Mouse (Mus musculus): ENCODE measurements around the gene Rnf17. TPM values are rescaled to one million over a fixed set of nuclear protein-coding genes. Genes with fewer than 3 reads are reported as not detected.

The Rnf17 gene
- polyA plus RNA-seq, 1 experiment, result not detected

DNA sequence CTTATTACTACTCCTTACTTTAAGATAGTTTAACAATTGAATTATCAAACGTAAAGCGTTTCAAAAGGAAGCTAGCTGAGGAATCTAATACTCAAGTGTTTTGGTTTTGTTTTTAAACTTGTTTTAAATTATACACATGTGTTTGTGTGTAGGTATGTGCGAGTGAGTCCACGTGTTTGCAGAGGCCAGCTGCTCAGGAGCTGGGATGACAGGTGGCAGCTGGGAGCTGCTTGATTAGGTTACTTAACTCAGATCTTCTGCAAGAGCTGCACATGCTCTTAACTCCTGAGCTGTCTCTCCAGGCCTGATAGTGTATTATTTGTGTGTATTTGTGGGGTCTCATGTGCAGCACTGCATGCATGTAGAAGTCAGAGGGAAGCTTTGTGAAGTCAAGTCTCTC lies 100.0 kb downstream of the Rnf17 start:
- WGBS, result 58% methylated on average over 4 of the region's 4 CpGs
- DNase-seq (ENCODE audit: low read depth, low spot score), result no peak

DNA sequence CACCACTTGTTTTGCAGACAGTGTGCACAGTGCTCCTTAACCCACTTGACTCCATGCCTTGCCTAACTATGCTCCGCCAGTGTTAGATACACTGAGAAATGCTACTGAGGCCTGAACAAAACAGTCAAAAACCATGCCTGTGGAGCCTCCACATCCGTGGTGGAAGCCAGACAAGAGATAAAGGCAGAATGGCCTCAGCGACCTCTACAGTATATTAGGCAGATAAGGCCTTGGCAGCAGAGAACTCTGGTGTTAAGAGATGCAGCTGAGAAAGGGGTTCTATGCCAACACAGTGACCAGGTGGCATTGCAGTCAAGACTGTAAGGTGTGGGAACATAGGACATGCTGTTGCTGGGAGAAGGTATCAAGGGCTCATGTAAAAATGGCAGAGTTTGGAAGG lies 104.4 kb downstream of the Rnf17 start:
- WGBS, result 65% methylated on average over 3 of the region's 3 CpGs
- no peak for DNase-seq (ENCODE audit: low read depth, low spot score)

DNA sequence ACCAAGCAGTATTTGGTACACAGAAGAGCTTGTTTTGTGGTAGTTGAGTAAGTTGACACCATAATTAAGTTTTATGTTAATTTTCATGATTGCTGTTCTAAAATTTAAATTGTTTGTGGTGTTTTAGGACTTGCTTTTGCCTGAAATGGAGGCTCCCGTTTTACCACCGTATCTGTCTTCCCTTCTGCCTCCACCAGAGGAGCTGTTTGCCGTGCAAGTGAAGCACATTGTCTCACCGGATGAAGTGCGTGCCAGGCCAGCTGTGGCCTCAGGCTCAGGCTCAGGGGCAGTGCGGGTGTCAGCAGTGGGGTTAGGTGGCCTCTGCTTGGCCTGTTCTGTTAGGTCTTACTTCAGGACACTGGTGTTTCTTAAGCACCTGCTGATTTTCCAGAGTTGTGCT lies 109.7 kb downstream of the Rnf17 start:
- 37% methylated on average over 6 of the region's 6 CpGs for WGBS
- DNase-seq (ENCODE audit: low read depth, low spot score), result no peak

DNA sequence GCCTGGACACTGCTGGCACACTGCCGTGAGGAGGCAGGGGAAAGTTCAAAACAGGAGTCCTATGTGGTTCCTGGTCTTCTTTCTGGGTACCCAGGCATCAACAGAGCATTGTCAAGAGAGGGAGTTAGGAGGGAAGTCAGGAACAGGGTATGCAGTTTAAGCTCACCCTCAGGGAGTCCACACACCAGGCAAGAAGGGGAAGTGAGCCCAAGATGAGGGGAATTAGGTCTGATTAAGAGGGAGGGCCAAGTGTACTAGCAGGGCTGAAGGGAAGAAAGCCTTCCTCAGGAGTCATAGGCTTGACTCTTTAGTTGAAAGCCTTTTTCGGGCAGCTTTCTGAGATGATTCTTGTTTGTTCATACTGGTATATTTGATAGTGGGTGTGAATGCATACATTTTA lies 112.4 kb downstream of the Rnf17 start:
- no peak for DNase-seq (ENCODE audit: low read depth, low spot score)
- WGBS, result 86% methylated on average over 2 of the region's 2 CpGs

DNA sequence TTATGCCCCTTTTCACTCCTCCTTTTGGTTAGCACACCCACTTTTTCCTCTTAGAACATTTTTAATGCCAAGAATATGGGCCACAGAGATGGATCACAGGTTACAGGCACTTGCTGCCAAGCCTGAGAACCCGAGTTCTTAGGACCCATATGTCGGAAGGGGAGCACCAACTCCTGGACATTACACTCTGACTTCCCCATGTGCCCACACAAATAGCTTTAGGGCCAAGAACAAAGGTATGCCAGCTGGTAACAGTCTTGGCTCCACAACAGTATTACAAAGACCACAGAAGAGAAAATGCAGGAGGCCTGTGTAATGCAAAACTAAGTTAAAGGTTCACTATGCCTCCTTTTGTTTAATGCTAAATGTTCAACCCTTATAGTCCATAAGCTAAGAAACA lies 128.4 kb downstream of the Rnf17 start:
- WGBS, result 86% methylated on average over 2 of the region's 2 CpGs
- DNase-seq (ENCODE audit: low read depth, low spot score), result no peak

DNA sequence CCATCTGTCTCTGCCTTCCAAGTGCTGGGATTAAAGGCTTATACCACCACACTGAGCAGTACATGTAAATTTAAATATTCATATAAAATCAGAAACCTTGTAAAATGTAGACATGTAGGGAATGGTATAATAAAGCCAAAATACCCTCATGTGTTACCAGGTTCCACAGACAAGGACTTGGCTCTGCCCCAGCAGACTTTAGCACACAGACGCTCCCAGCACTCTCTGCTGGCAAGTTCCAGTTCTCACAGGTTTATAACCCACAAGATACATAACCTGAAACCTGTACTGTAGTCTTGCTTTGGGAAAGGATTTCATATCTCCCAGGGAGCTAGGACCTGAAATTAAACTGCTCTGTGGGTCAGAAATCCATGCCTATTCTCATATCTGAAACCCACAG lies 142.6 kb downstream of the Rnf17 start:
- WGBS, result 29% methylated on average over 1 of the region's 1 CpGs
- DNase-seq (ENCODE audit: low read depth, low spot score), result peak; percentile 19

DNA sequence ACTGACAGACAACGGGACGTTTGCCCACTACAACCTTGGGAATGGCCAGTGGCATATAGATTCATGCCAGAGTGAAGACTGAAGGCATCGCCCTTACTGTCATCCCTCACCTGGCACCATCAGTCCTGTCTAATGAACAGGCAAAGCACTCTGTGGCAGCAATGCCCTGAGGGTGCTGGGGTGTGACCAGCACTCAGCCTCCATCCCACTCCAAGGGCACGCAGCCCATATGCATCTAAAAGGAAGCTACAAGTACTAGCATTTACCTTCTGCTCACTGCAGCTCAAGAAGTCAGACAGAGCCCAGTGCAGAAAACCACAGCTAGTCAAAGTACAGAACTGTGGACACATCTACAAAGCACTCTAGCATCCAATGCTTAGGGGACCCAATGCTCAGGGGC lies 143.1 kb downstream of the Rnf17 start:
- WGBS, result 87% methylated on average over 4 of the region's 4 CpGs
- no peak for DNase-seq (ENCODE audit: low read depth, low spot score)

DNA sequence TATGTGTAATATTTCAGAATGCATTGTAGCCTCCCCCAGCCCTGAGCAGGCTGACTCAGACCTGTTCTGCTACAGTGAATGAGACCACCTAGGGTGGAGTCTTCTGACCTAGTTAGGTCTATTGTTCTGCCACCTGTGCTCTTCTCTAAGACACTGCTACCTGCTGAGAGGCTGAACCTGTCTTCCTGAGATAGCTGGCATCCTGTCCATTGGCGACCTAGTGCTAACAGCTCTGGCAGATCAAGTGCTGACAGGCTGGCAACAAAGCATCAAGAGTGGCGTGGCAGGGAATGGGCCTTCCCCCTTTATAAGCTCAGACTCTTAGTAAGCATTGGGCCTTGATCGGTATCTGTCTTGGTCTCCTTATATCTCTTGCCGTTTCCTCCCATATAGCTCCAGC lies 148.6 kb downstream of the Rnf17 start:
- no peak for DNase-seq (ENCODE audit: low read depth, low spot score)
- WGBS, result 94% methylated on average over 4 of the region's 4 CpGs

DNA sequence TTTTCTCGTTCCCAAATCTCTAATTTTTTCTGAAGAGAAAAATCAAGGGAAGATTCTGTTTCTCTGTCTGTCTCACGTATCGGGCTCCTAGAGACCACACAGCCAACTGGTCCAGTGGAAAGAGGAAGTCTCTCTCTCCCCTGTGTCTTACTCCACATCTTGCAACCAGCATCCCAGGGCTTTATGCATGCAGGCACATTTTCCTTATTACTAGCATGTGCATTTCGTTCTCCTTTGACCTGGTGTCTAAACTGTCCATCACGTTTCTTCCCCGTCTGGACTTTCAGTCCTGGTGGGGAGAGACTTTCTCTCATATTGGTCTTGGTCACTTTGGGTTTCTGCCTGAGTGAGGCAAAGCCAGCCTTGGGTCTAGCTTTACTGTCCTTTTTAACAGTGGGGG lies 150.5 kb downstream of the Rnf17 start:
- 91% methylated on average over 6 of the region's 6 CpGs for WGBS

DNA sequence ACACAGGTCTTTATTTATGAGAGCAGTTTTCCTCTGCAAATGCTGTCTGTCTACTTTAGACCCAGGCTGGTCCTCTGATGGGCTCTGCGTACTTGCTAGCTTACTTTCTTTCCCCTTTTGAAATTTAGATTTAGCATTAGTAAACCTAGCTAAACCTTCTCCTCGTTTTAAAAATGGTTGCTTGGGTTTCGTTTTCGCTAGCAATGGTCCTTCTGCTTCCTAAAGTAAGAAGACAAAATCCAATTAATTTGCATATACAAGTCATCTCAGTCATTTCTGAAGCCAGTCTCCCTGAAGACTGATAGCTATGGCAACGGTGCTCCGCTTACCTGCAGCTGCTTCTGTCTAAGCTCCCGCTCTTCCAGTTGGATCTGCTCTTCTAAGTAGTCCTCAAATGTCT lies 150.9 kb downstream of the Rnf17 start:
- 94% methylated on average over 7 of the region's 7 CpGs for WGBS
- no peak for DNase-seq (ENCODE audit: low read depth, low spot score)

More for the DNA sequence above, 150.5 kb downstream of the Rnf17 start:
- DNase-seq (ENCODE audit: low read depth, low spot score), result no peak

DNA sequence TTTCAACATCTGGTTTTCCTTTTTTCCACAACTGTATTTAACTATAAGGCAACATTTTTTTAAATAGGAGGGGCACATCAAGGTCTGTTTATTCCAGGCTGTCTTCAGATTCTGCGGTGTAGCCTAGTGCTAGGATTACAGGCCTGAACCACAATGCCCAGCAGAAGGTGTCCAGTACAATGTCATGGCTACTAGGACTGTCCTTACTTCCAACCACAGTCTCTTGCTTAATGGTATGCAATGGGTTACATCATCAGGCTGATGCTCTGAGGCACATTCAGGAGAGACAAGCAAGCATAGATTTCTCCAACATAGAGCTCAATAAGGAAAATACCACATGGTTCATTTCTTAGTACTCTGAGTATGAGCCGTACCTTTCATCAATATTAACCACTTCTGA lies 152.3 kb downstream of the Rnf17 start:
- no peak for DNase-seq (ENCODE audit: low read depth, low spot score)
- 99% methylated on average over 2 of the region's 2 CpGs for WGBS

DNA sequence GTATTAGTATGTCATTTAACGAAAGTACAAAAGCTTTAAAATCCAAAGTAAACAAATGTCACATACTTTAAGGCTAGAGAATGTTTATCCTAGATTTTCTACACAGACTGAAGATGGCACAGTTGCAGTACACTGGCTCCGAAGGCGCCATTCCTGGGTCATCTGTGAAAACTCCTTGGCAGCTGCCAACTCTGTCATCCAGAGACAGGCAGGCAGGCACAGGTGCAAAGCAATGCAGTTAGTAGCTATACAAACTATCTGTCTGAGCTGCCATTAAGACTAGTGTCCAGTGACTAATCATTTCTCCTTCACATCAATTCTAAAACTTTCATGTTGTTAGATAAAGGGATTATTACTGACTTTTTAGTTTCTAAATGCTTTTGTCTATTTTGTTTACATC lies 156.8 kb downstream of the Rnf17 start:
- DNase-seq (ENCODE audit: low read depth, low spot score), result no peak
- WGBS, result 78% methylated on average over 3 of the region's 3 CpGs

DNA sequence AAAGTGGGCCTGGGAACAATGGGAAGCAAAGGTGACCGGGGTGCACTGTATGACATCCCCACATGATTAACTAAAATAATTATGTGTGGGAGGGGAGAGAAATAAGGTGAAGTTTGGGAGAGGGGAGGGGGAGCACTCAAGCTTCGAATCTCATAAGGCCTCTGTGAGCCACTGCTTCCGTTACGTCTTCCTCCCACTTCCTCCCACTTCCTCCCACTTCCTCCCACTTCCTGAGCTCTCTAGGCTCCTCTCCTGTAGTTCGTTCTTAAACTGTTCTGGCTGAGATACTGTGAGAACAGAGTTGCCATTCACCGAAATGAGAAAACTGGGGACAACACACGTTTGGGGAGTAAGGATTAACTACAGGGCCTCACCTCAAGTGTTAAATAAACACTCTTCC lies 165.1 kb downstream of the Rnf17 start:
- DNase-seq (ENCODE audit: low read depth, low spot score), result no peak
- 80% methylated on average over 7 of the region's 7 CpGs for WGBS

DNA sequence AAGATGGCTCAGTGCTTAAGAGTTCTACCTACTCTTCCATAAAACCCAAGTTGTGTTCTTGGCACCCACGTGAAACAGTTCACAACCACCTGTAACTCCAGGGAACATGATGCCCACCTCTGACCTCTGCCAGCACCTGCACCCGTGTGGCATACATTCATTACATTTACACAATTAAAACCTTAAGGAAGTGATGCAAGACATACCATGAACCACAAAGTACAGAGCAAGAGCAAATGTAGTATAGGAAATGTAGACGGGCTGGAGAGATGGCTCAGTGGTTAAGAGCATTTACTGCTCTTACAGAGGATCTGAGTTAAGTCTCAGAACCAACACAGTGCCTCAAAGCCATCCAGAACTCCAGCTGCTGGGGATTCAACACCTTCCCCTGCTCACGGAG lies 166.7 kb downstream of the Rnf17 start:
- DNase-seq (ENCODE audit: low read depth, low spot score), result no peak
- WGBS, result 66% methylated on average over 4 of the region's 4 CpGs

DNA sequence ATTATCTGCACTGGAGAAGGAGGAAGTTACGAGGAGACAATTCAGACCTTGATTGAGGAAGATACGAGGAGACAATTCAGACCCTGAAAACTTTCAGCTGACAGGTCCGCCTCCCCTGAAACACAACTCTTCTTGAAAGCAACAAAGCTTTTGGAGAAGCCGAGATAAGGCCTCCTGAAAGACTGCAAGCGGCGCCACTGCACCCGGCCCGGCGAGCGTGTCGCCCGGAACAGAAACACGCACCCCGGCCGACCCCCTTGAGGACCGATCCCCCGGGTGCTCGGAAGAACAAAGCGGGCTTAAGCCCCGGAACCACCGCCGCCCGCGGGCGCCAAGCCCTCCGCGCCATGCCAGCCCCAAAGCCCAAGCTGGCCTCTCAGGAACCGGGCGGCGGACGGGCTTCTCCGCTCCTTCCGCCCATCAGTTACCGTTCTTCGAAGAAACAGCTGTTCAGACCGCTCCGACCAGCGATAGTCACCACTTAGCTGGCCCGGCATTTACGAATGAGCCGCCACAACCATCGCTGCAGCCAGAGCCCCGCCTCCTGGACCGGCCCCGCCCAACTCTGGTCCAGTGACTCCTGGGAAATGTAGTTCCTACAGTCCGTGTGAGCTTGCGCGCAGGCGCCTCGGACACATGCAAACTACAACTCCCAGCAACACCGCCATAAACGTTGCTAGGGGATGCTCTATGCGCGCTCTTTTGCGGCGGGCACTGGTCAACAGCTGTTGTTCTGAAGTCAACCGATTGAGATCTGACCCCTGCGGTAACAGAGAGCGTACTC lies 169.1 kb downstream of the Rnf17 start:
- under 1% methylated on average over 53 of the region's 59 CpGs for WGBS
- peak; percentile 64 for DNase-seq (ENCODE audit: low read depth, low spot score)

DNA sequence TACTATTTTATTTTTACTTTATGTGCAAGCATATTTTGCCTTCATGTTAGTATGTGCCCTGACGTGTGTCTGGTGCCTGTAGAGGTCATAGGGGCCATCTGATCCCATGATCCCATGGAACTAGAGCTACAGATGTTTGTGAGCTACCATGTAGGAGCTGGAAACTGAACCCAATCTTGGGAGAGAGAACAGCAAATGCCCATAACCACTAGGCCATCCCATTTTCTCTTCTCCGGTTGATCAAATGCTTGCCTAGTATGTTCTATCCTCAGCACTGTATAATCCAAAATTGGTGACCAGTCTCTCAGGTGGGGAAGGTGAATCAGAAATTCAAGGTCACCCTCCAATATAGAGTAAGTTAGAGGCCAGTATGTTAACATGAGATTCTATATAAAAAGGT lies 170.2 kb downstream of the Rnf17 start:
- WGBS, result 67% methylated on average over 2 of the region's 2 CpGs
- DNase-seq (ENCODE audit: low read depth, low spot score), result no peak

Other genes with a start within 250 kb of the Rnf17 start
- gene Gzmg, start 243.0 kb upstream of the Rnf17 start, polyA plus RNA-seq (2012; rRNA removed), result not detected in 2 replicates
- not detected in 2 replicates for gene Gzmn, start 228.0 kb upstream of the Rnf17 start, polyA plus RNA-seq (2012; rRNA removed)
- gene Gzmf, start 191.2 kb upstream of the Rnf17 start, polyA plus RNA-seq (2012; rRNA removed), result not detected in 2 replicates
- 0.22 TPM in 1 of 2 replicates, not detected in the other for gene Gzmc, start 167.9 kb upstream of the Rnf17 start, polyA plus RNA-seq (2012; rRNA removed)
- 21.5 and 33.5 TPM in 2 replicates for gene Gzmb, start 140.3 kb upstream of the Rnf17 start, polyA plus RNA-seq (2012; rRNA removed)
- gene Atp12a, start 37.5 kb upstream of the Rnf17 start, polyA plus RNA-seq (2012; rRNA removed), result 0.01 TPM in 1 of 2 replicates, not detected in the other
- 0.99 and 1.1 TPM in 2 replicates for gene Cenpj, start 172.8 kb downstream of the Rnf17 start, polyA plus RNA-seq (2012; rRNA removed)
- 9.5 and 13.3 TPM in 2 replicates for gene Parp4, start 173.0 kb downstream of the Rnf17 start, polyA plus RNA-seq (2012; rRNA removed)